Mouse (Mus musculus): ENCODE measurements at regions not wholly inside any gene's neighbourhood (a gene's known extent, or its start where the extent isn't known, plus 50 kb on each side); places are given as distances from the start of the nearest gene placed in this dataset.
A peak's percentile ranks its signal among the peaks of the same experiment; 100 is the strongest.

- H3K4me2 ChIP-seq (replicated peaks; ENCODE audit: low read depth, low read length), result no peak overlapping the region
- H3K4me3 ChIP-seq (ENCODE audit: low read depth, low read length), result no peak overlapping the region
- ATAC-seq (ENCODE audit: low FRiP score), result no peak
- no peaks in the 10 kb centered on the region for H3K9me3 ChIP-seq (ENCODE audit: control insufficient read depth, low read length)
- DNase-seq (ENCODE audit: low spot score), result no peak
- no peak overlapping the region for H3K27ac ChIP-seq (ENCODE audit: low read depth, low read length)
- 90% methylated on average over 11 of the region's 11 CpGs for WGBS
- H3K36me3 ChIP-seq (ENCODE audit: control insufficient read depth, insufficient read depth, low read length), result no peaks in the 10 kb centered on the region
- no peak overlapping the region for H3K9ac ChIP-seq (ENCODE audit: low read depth, low read length)
- H3K4me1 ChIP-seq (replicated peaks; ENCODE audit: control insufficient read depth, insufficient read depth, low read length), result 0 out of 2 replicates have a peak, but pooled peaks cover 3% of the 10 kb centered on the region
- no peaks in the 10 kb centered on the region for H3K27me3 ChIP-seq (ENCODE audit: control insufficient read depth, insufficient read depth, low read length)
These were observed 77.4 kb upstream of the Spin1 start for GRCm38 (mm10) chr13:51023271-51023670.

DNA sequence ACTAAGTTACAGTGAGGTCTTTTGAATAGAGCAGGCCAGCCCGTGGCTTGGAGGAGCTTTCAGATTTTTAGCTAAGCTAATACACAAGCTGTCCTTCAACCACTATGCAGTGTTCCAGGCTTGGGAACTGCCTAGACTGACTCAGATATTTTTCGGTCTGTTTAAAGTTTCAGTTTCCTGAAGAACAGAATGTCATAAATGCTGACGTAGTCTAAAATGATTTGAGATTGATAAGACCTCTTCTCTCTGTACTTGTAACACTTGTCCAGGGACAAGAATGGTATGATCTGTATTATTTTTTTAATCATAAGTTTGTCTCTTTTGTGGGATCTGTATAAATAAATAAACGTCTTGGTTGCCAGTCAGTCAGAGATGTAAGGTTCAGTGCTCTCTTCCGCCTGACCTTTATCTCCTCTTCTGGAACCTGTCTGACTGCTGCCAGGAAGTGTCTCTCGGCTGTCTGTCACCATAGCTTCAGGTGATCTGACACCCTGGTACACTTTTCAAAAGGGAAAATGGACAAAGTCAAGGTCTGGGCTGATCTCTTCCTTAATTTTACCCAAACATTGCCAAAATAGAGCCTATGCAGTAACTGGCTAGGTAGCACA, 74.3 kb upstream of the Spin1 start:
- no peaks in the 10 kb centered on the region for H3K36me3 ChIP-seq (ENCODE audit: control insufficient read depth, insufficient read depth, low read length)
- WGBS, result 81% methylated on average over 6 of the region's 6 CpGs
- no peak for DNase-seq (ENCODE audit: low spot score)
- no peak overlapping the region for H3K9ac ChIP-seq (ENCODE audit: low read depth, low read length)
- H3K4me1 ChIP-seq (replicated peaks; ENCODE audit: control insufficient read depth, insufficient read depth, low read length), result 0 out of 2 replicates have a peak, but pooled peaks cover 3% of the 10 kb centered on the region
- no peaks in the 10 kb centered on the region for H3K27me3 ChIP-seq (ENCODE audit: control insufficient read depth, insufficient read depth, low read length)
- no peak overlapping the region for H3K4me2 ChIP-seq (replicated peaks; ENCODE audit: low read depth, low read length)
- no peak for ATAC-seq (ENCODE audit: low FRiP score)
- H3K27ac ChIP-seq (ENCODE audit: low read depth, low read length), result no peak overlapping the region
- no peak overlapping the region for H3K4me3 ChIP-seq (ENCODE audit: low read depth, low read length)
- no peaks in the 10 kb centered on the region for H3K9me3 ChIP-seq (ENCODE audit: control insufficient read depth, low read length)

GRCm38 (mm10) chr13:51037850-51038450, 62.7 kb upstream of the Spin1 start:
- no peak for DNase-seq (ENCODE audit: low spot score)
- Histone ChIP-seq H3K36me3 (ENCODE audit: control insufficient read depth, insufficient read depth, low read length) (no peaks in the 10 kb centered on the region), H3K4me1 (replicated peaks; ENCODE audit: control insufficient read depth, insufficient read depth, low read length) (no peaks in the 10 kb centered on the region), H3K27me3 (ENCODE audit: control insufficient read depth, insufficient read depth, low read length) (no peaks in the 10 kb centered on the region), H3K27ac (ENCODE audit: low read depth, low read length) (no peak overlapping the region), H3K9me3 (ENCODE audit: control insufficient read depth, low read length) (no peaks in the 10 kb centered on the region), H3K4me3 (ENCODE audit: low read depth, low read length) (no peak overlapping the region), H3K9ac (ENCODE audit: low read depth, low read length) (no peak overlapping the region), H3K4me2 (replicated peaks; ENCODE audit: low read depth, low read length) (no peak overlapping the region)
- no peak for ATAC-seq (ENCODE audit: low FRiP score)
- 90% methylated on average over 13 of the region's 13 CpGs for WGBS

DNA sequence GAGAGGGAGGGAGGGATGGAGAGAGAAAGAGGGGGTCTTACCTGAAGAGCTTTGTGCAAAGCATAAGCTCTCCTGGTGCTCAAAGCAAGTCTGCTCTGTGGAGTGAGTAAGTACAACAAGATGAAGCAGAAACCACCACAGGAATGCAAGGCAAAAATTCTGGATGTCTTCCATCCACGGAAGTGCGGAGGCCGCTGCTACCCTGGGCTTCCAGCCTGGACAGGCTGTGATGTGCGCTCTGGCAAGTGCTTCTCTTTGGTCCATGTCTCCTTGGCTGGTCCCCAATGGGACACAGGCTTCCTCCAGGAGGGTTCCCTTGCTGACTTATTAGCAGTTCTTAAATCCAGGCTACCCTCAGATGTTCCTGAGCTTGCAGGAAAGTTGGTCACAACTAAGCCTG, 61.7 kb upstream of the Spin1 start:
- H3K27ac ChIP-seq (ENCODE audit: low read depth, low read length), result no peak overlapping the region
- 89% methylated on average over 4 of the region's 4 CpGs for WGBS
- H3K36me3 ChIP-seq (ENCODE audit: control insufficient read depth, insufficient read depth, low read length), result no peaks in the 10 kb centered on the region
- H3K9me3 ChIP-seq (ENCODE audit: control insufficient read depth, low read length), result no peaks in the 10 kb centered on the region
- H3K4me2 ChIP-seq (replicated peaks; ENCODE audit: low read depth, low read length), result no peak overlapping the region
- no peak for ATAC-seq (ENCODE audit: low FRiP score)
- H3K9ac ChIP-seq (ENCODE audit: low read depth, low read length), result no peak overlapping the region
- no peaks in the 10 kb centered on the region for H3K27me3 ChIP-seq (ENCODE audit: control insufficient read depth, insufficient read depth, low read length)
- DNase-seq (ENCODE audit: low spot score), result no peak
- H3K4me1 ChIP-seq (replicated peaks; ENCODE audit: control insufficient read depth, insufficient read depth, low read length), result no peaks in the 10 kb centered on the region
- H3K4me3 ChIP-seq (ENCODE audit: low read depth, low read length), result no peak overlapping the region

- peak; percentile 17 for DNase-seq (ENCODE audit: low spot score)
- Histone ChIP-seq H3K27me3 (ENCODE audit: control insufficient read depth, insufficient read depth, low read length) (no peaks in the 10 kb centered on the region), H3K9me3 (ENCODE audit: control insufficient read depth, low read length) (no peaks in the 10 kb centered on the region), H3K27ac (ENCODE audit: low read depth, low read length) (no peak overlapping the region), H3K4me2 (replicated peaks; ENCODE audit: low read depth, low read length) (no peak overlapping the region), H3K4me1 (replicated peaks; ENCODE audit: control insufficient read depth, insufficient read depth, low read length) (no peaks in the 10 kb centered on the region), H3K4me3 (ENCODE audit: low read depth, low read length) (no peak overlapping the region), H3K36me3 (ENCODE audit: control insufficient read depth, insufficient read depth, low read length) (no peaks in the 10 kb centered on the region), H3K9ac (ENCODE audit: low read depth, low read length) (no peak overlapping the region)
- ATAC-seq (ENCODE audit: low FRiP score), result no peak
- WGBS, result 56% methylated on average over 2 of the region's 2 CpGs
These were observed 59.6 kb upstream of the Spin1 start for GRCm38 (mm10) chr13:51041121-51041520.

DNA sequence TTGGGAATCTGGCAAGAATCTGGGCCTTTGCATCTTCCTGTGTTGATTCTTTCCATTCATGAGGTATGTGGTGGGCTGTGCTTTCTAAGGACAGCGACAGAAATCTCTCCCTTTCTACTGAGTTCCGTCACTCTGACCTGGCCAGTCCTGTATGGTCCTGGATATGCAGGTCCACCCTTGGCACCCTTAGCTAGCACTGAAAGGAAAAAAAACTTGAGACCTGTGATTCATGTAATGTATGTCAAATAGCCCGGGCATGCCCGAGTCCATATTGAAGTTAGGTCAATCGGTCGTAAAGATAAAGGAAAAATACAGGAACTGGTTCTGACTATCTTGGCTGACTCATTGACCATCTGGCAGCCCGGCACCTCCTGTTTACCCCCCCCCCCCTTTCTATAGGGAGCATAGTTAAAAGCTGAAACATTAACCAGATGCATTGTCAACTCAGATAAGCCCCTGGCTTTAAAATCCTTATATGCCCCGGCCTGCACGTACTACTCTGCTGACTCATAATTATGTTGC, 57.7 kb upstream of the Spin1 start:
- Histone ChIP-seq H3K4me3 (ENCODE audit: low read depth, low read length) (no peak overlapping the region), H3K27me3 (ENCODE audit: control insufficient read depth, insufficient read depth, low read length) (no peaks in the 10 kb centered on the region), H3K4me2 (replicated peaks; ENCODE audit: low read depth, low read length) (no peak overlapping the region), H3K9ac (ENCODE audit: low read depth, low read length) (no peak overlapping the region), H3K4me1 (replicated peaks; ENCODE audit: control insufficient read depth, insufficient read depth, low read length) (no peaks in the 10 kb centered on the region), H3K9me3 (ENCODE audit: control insufficient read depth, low read length) (no peaks in the 10 kb centered on the region), H3K36me3 (ENCODE audit: control insufficient read depth, insufficient read depth, low read length) (no peaks in the 10 kb centered on the region), H3K27ac (ENCODE audit: low read depth, low read length) (no peak overlapping the region)
- WGBS, result 94% methylated on average over 9 of the region's 9 CpGs
- ATAC-seq (ENCODE audit: low FRiP score) (no peak), DNase-seq (ENCODE audit: low spot score) (no peak)
